Mouse (Mus musculus) midbrain, embryonic 15.5 days (tissue): ENCODE measurements around the gene Prickle2. TPM values are rescaled to one million over a fixed set of nuclear protein-coding genes. Genes with fewer than 3 reads are reported as not detected.

Experiments used
- ATAC-seq: fragments of 200-750 bp; cut with Nextera tagmentation; replicated peaks from 2 replicates; pipeline ENCODE4 v1.8.0; 2017; ENCODE audit warnings: moderate TSS enrichment
- H3K27ac ChIP-seq: fragments of 300-500 bp; sonication (generic); 2 replicates; pipeline ENCODE4 v1.5.1; 2015; ENCODE audit warnings: mild to moderate bottlenecking, inconsistent platforms
- H3K27me3 ChIP-seq: fragments of 300-500 bp; sonication (generic); replicated peaks from 2 replicates; pipeline ENCODE4 v1.6.1; 2015; ENCODE audit warnings: inconsistent platforms
- H3K36me3 ChIP-seq: fragments of 300-500 bp; sonication (generic); replicated peaks from 2 replicates; pipeline ENCODE4 v1.6.1; 2015; ENCODE audit warnings: inconsistent platforms
- H3K4me1 ChIP-seq: fragments of 300-500 bp; sonication (generic); 2 replicates; pipeline ENCODE4 v1.6.1; 2015; ENCODE audit warnings: inconsistent platforms
- H3K4me2 ChIP-seq: fragments of 300-500 bp; sonication (generic); 2 replicates; pipeline ENCODE4 v1.6.1; 2015; ENCODE audit warnings: inconsistent platforms, mild to moderate bottlenecking, moderate library complexity
- H3K4me3 ChIP-seq: fragments of 300-500 bp; sonication (generic); 2 replicates; pipeline ENCODE4 v1.5.1; 2015; ENCODE audit warnings: mild to moderate bottlenecking, inconsistent platforms
- H3K9ac ChIP-seq: fragments of 300-500 bp; sonication (generic); 2 replicates; pipeline ENCODE4 v1.6.1; 2015; ENCODE audit warnings: mild to moderate bottlenecking, inconsistent platforms
- H3K9me3 ChIP-seq: fragments of 300-500 bp; sonication (generic); 2 replicates; pipeline ENCODE4 v1.6.1; 2016; ENCODE audit warnings: inconsistent platforms
- WGBS: fragments of 180-500 bp; shearing (Covaris S2); methylation state at CpG from one replicate; pipeline ENCODE4 v1.1.7; 2015; ENCODE audit warnings: mixed read lengths; 5-methylcytosine and 5-hydroxymethylcytosine counted together
- polyA plus RNA-seq: library from polyadenylated mRNA; unstranded; fragments of >200 nt; fragmentation: Nextera tagmentation; extraction: Ambion mirVana; gene quantifications from 2 replicates; pipeline ENCODE4 v1.2.1, GENCODE M21; 2015

Prickle2 gene
- polyA plus RNA-seq, 1 experiment from 2014 or later: 17.0 TPM

- Histone ChIP-seq H3K27me3 (no peaks in the 10 kb centered on the region), H3K9me3 (no peaks in the 10 kb centered on the region), H3K9ac (no peak overlapping the region), H3K36me3 (0 out of 2 replicates have a peak, but pooled peaks cover 3% of the 10 kb centered on the region), H3K4me1 (no peaks in the 10 kb centered on the region), H3K4me2 (no peak overlapping the region), H3K4me3 (no peak overlapping the region), H3K27ac (no peak overlapping the region)
- WGBS: 75% methylated on average over 2 of the region's 2 CpGs
- ATAC-seq: no peak
Observed at GRCm38 (mm10) chr6:92617183-92617582, 88.8 kb downstream of the Prickle2 start.

DNA sequence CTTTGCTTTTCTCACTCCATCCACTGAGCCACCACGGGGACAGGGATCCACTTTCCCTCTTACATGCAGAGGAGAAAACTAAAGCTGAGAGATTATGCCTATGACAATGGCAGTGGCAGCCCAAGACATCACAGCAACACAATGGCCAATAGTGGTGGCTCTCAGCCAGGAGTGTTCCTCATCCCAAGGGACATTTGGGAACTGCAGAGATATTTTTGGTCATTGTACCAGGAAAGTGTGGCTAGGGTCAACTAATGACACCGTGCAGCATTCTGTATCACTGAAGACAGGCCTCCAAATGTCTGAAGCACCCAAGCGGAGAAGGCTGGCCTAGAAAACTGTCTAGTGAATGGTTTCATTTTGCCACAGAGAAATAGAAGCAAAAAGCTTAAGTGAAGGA is 91.2 kb downstream of the Prickle2 start:
- H3K27me3 ChIP-seq: no peaks in the 10 kb centered on the region
- no peak overlapping the region for H3K4me3 ChIP-seq
- 82% methylated on average over 3 of the region's 3 CpGs for WGBS
- no peak overlapping the region for H3K9ac ChIP-seq
- no peak for ATAC-seq
- H3K9me3 ChIP-seq: no peaks in the 10 kb centered on the region
- H3K4me1 ChIP-seq: no peaks in the 10 kb centered on the region
- no peak overlapping the region for H3K4me2 ChIP-seq
- H3K27ac ChIP-seq: no peak overlapping the region
- 0 out of 2 replicates have a peak, but pooled peaks cover 3% of the 10 kb centered on the region for H3K36me3 ChIP-seq

DNA sequence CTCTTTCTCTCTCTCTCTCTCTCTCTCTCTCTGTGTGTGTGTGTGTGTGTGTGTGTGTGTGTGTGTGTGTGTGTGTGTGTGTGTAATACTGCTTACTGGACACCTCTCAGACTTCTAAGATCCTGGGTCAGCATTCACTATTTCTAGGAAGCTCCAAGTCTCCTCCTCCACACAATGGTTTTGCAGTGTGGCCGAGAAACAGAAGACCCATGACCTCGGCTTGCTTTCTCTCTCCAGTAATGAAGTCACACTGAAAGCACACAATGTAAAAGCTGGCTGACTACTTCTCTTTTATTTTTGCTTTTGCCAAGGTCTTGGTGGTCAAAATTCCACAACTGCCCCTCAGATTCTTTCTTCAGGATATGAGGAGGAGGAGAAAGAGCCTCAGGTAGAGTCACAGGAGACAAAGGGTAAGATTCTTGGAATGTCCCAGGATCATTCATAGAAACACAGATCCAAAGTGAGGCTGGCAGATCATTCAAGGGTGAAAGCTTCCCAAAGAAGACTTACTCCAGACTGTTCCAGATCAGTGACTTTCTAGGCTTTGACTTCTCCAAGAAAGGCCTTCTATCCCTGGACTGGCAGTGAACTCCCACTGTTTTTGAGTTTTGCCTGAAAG is 93.7 kb downstream of the Prickle2 start:
- Histone ChIP-seq H3K4me3 (no peak overlapping the region), H3K27ac (no peak overlapping the region), H3K4me2 (no peak overlapping the region), H3K9me3 (no peaks in the 10 kb centered on the region), H3K9ac (no peak overlapping the region), H3K36me3 (no peaks in the 10 kb centered on the region), H3K27me3 (no peaks in the 10 kb centered on the region), H3K4me1 (no peaks in the 10 kb centered on the region)
- no peak for ATAC-seq
- WGBS: 20% methylated on average over 2 of the region's 2 CpGs

DNA sequence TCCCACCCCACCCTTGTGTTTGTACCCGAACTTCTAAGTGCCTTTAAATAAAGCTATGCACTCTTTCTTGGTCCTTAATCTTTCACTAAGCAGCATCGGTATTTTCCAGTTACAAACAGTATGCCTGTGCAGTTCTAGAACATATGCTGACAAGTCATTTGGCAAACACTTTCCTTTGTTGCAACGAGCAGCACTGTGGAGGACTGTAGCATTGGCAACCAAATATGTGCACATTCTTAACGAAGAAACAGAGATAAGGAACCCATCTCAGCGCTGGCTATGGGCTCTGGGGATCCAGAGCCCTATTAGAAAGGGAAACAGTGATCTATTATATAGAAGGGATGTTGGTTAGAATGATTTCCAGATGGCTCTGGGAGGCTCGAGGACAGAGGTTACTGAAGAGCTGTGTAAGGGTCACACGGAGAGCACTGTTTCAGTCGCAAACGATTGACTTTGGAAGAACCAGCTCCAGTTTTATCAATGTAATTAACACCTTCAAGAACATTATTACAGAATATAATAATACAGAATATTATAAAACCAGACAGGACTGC is 96.2 kb downstream of the Prickle2 start:
- H3K27ac ChIP-seq: no peak overlapping the region
- no peak overlapping the region for H3K4me3 ChIP-seq
- no peaks in the 10 kb centered on the region for H3K9me3 ChIP-seq
- no peaks in the 10 kb centered on the region for H3K36me3 ChIP-seq
- H3K4me1 ChIP-seq: no peaks in the 10 kb centered on the region
- ATAC-seq: no peak
- no peak overlapping the region for H3K9ac ChIP-seq
- WGBS: 75% methylated on average over 9 of the region's 9 CpGs
- H3K4me2 ChIP-seq: no peak overlapping the region
- H3K27me3 ChIP-seq: no peaks in the 10 kb centered on the region

DNA sequence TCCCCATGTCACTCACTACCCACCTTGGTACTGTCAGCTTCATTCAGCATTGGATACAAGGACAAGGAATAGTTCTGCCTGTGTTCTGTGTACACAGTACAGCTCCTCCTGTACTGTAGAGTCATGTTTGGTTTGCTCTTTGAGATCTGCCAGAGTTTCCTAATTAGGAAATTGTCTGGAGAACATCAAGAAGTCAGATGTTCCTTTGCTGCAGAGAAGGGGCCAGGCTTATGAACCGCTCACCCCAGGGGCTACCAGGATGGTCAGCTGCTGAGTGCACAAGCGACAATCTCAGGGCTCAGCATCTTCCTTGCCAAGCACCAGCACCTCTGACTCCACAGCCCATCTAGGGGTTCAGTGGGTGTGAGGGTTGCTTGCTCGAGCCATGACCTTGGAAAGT is 96.9 kb downstream of the Prickle2 start:
- H3K9me3 ChIP-seq: no peaks in the 10 kb centered on the region
- no peak overlapping the region for H3K4me3 ChIP-seq
- WGBS: 83% methylated on average over 3 of the region's 3 CpGs
- H3K27ac ChIP-seq: no peak overlapping the region
- no peaks in the 10 kb centered on the region for H3K4me1 ChIP-seq
- no peak overlapping the region for H3K4me2 ChIP-seq
- H3K9ac ChIP-seq: no peak overlapping the region
- no peak for ATAC-seq
- H3K36me3 ChIP-seq: no peaks in the 10 kb centered on the region
- H3K27me3 ChIP-seq: no peaks in the 10 kb centered on the region

GRCm38 (mm10) chr6:92605156-92605555 is 100.8 kb downstream of the Prickle2 start:
- no peaks in the 10 kb centered on the region for H3K9me3 ChIP-seq
- no peak overlapping the region for H3K4me2 ChIP-seq
- no peak overlapping the region for H3K27ac ChIP-seq
- H3K4me3 ChIP-seq: no peak overlapping the region
- 61% methylated on average over 2 of the region's 2 CpGs for whole genome bisulfite sequencing
- ATAC-seq: no peak
- no peaks in the 10 kb centered on the region for H3K4me1 ChIP-seq
- H3K36me3 ChIP-seq: no peaks in the 10 kb centered on the region
- no peaks in the 10 kb centered on the region for H3K27me3 ChIP-seq
- H3K9ac ChIP-seq: no peak overlapping the region

DNA sequence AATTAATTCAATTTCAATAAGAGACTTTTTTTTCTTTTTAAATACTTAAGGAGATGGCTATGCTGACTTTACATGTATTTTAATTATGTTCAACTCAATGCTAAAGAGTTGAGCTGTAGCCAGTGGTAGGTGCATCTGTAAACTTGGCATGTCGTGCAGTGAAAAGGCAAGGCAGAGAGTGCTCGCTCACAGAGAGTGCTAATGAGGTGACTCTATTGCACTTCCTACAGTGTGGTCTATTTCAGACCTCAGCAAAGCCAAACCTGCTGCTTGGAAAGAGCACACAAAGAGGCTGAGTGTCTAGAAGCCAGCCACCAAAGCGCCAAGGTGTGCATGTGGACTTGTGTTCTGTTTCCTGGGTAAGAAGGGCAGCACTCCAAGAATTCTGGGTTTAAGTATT is 109.6 kb downstream of the Prickle2 start:
- H3K4me3 ChIP-seq: no peak overlapping the region
- no peak overlapping the region for H3K4me2 ChIP-seq
- no peak overlapping the region for H3K9ac ChIP-seq
- no peak for ATAC-seq
- WGBS: 61% methylated on average over 3 of the region's 3 CpGs
- H3K27ac ChIP-seq: no peak overlapping the region
- H3K4me1 ChIP-seq: no peaks in the 10 kb centered on the region
- no peaks in the 10 kb centered on the region for H3K36me3 ChIP-seq
- H3K27me3 ChIP-seq: no peaks in the 10 kb centered on the region
- no peaks in the 10 kb centered on the region for H3K9me3 ChIP-seq

DNA sequence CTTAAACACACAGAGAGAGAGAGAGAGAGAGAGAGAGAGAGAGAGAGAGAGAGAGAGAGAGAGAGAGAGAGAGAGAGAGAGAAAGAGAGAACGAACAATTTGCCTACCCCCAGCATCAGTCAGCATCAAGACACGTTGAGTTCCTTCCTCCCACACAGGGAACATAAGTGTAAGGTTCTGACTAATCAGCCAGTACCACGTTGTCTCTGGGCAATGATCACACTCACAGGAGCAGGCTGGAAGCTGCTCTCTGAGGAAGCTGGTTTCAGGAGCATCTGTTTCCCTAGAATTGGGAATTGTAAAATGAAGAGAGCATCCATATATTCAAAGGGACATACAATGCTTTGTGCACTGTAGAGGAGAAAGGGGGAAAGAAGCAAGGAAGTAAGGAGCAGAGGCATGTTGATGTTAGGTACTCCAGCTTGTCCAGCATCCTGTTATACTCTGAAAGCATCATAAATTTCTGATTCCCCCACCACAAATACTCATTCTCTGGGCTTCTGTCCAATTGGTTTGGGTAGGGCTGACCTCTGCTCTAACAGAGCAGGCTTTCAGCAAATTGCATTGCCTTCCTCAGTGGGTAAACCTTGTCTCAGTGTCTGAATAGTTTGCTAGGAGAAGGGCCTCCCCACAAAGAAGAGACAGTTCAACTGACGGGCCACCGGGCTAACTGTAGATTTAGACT is 116.4 kb downstream of the Prickle2 start:
- Histone ChIP-seq H3K36me3 (no peaks in the 10 kb centered on the region), H3K4me1 (no peaks in the 10 kb centered on the region), H3K9me3 (no peaks in the 10 kb centered on the region), H3K9ac (no peak overlapping the region), H3K4me3 (no peak overlapping the region), H3K27ac (no peak overlapping the region), H3K27me3 (no peaks in the 10 kb centered on the region), H3K4me2 (no peak overlapping the region)
- 78% methylated on average over 5 of the region's 5 CpGs for WGBS
- no peak for ATAC-seq

GRCm38 (mm10) chr6:92584026-92584425 is 121.9 kb downstream of the Prickle2 start:
- 40% methylated on average over 1 of the region's 1 CpGs for WGBS
- no peaks in the 10 kb centered on the region for H3K27me3 ChIP-seq
- peak overlapping the region; percentile 18; the same call in 1 of the 2 replicates for H3K27ac ChIP-seq
- no peak for ATAC-seq
- H3K4me1 ChIP-seq: peaks cover 6% of the 10 kb centered on the region; the same call in 1 of the 2 replicates
- H3K4me2 ChIP-seq: no peak overlapping the region
- no peak overlapping the region for H3K9ac ChIP-seq
- H3K36me3 ChIP-seq: no peaks in the 10 kb centered on the region
- H3K4me3 ChIP-seq: no peak overlapping the region
- H3K9me3 ChIP-seq: no peaks in the 10 kb centered on the region

GRCm38 (mm10) chr6:92575227-92575626 is 130.7 kb downstream of the Prickle2 start:
- 67% methylated on average over 4 of the region's 4 CpGs for WGBS
- Histone ChIP-seq H3K27me3 (no peaks in the 10 kb centered on the region), H3K9ac (no peak overlapping the region), H3K27ac (no peak overlapping the region), H3K4me1 (peaks cover 1% of the 10 kb centered on the region), H3K36me3 (no peaks in the 10 kb centered on the region), H3K4me3 (no peak overlapping the region), H3K9me3 (no peaks in the 10 kb centered on the region), H3K4me2 (no peak overlapping the region)
- no peak for ATAC-seq

DNA sequence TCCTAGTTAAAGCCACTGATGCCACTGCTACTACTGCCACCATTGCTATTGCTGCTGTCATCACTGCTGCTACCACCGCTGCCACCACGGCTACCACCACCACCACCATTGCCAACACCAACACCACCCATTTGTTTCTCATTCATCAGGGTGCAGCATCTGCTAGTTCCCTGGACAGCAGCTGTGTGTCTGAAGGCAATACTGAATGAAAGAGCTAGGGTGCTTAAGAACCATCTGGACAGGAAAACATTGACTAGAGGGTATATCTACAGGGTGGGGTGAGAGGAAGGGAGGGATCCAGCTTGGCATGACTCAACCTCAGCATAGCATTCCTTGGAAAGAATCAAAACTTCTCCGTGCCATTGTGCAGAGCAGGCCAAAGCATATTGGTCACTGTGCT is 133.8 kb downstream of the Prickle2 start:
- H3K9ac ChIP-seq: no peak overlapping the region
- no peak overlapping the region for H3K27ac ChIP-seq
- H3K9me3 ChIP-seq: no peaks in the 10 kb centered on the region
- no peak overlapping the region for H3K4me3 ChIP-seq
- peaks cover 14% of the 10 kb centered on the region for H3K4me1 ChIP-seq
- no peaks in the 10 kb centered on the region for H3K27me3 ChIP-seq
- no peak for ATAC-seq
- 92% methylated on average over 3 of the region's 3 CpGs for WGBS
- no peak overlapping the region for H3K4me2 ChIP-seq
- H3K36me3 ChIP-seq: no peaks in the 10 kb centered on the region

DNA sequence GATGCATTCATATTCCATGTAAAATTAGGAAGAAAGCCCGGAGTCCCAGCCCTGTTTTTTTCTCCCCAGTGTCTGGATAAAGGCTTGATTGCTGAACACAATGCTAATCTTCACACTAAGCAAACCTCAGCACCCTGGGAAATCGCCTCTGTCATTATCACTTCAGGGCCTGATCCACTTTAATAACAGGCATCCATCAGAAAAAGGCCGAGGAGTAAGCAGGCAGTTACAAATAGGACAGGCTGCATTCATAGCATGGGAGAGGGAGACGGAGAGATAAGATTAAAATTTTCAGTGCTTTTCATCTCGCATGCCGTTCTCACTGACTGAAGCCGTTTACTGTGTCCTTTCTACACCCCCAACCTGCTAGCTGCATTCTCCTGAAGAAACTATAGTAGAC is 135.9 kb downstream of the Prickle2 start:
- Histone ChIP-seq H3K4me3 (no peak overlapping the region), H3K27ac (peak overlapping the region; percentile 34), H3K9ac (no peak overlapping the region), H3K9me3 (no peaks in the 10 kb centered on the region), H3K4me1 (peaks cover 14% of the 10 kb centered on the region), H3K4me2 (no peak overlapping the region), H3K27me3 (no peaks in the 10 kb centered on the region), H3K36me3 (no peaks in the 10 kb centered on the region)
- WGBS: 20% methylated on average over 7 of the region's 7 CpGs
- ATAC-seq: no peak; the same call in 1 of the 2 replicates

- H3K4me2 ChIP-seq: no peak overlapping the region
- 43% methylated on average over 4 of the region's 4 CpGs for WGBS
- no peak for ATAC-seq
- H3K4me3 ChIP-seq: no peak overlapping the region
- H3K36me3 ChIP-seq: no peaks in the 10 kb centered on the region
- no peaks in the 10 kb centered on the region for H3K27me3 ChIP-seq
- H3K9me3 ChIP-seq: no peaks in the 10 kb centered on the region
- H3K9ac ChIP-seq: no peak overlapping the region
- no peak overlapping the region for H3K27ac ChIP-seq
- H3K4me1 ChIP-seq: peaks cover 14% of the 10 kb centered on the region
Observed at GRCm38 (mm10) chr6:92569283-92569682, 136.7 kb downstream of the Prickle2 start.
